Mouse (Mus musculus) ES-E14 (cell line): Measurements from ENCODE around the gene Sfxn5. TPM values are rescaled to one million over a fixed set of nuclear protein-coding genes. Genes with fewer than 3 reads are reported as not detected.
A peak's percentile ranks its signal among the peaks of the same experiment; 100 is the strongest.

ENCODE experiments used
- DNase-seq: peaks from one replicate; pipeline ENCODE4 v3.0.0-alpha.2; 2013; ENCODE audit warnings: low read depth, low spot score
- H3K27ac ChIP-seq: 2 replicates; pipeline ENCODE4 v1.5.1; 2012; ENCODE audit warnings: low read depth, mild to moderate bottlenecking, low read length, moderate library complexity, mixed read lengths; ENCODE audit not compliant: poor library complexity, insufficient read depth, severe bottlenecking
- H3K36me3 ChIP-seq: 2 replicates; pipeline ENCODE4 v1.6.1; 2012; ENCODE audit warnings: mild to moderate bottlenecking, low read length, moderate library complexity, mixed read lengths; ENCODE audit not compliant: control insufficient read depth, poor library complexity, insufficient read depth, severe bottlenecking
- H3K4me1 ChIP-seq, 2 experiments: fragments of 150-350 bp in 1 of 2; sonication (generic) in 1 of 2; 2 replicates each; pipeline ENCODE4 v1.6.1; 2012; ENCODE audit warnings: low read length in 2 of 2, mild to moderate bottlenecking in 1 of 2, mixed read lengths in 1 of 2; ENCODE audit not compliant: control insufficient read depth in 2 of 2, insufficient read depth in 2 of 2, poor library complexity in 1 of 2
- H3K4me3 ChIP-seq, 2 experiments: fragments of 150-350 bp in 1 of 2; sonication (generic) in 1 of 2; 2 replicates each; pipeline ENCODE4 v1.5.1; 2012; ENCODE audit warnings: low read length in 2 of 2, low read depth in 1 of 2, mild to moderate bottlenecking in 1 of 2, mixed read lengths in 1 of 2; ENCODE audit not compliant: insufficient read depth in 1 of 2, poor library complexity in 1 of 2, severe bottlenecking in 1 of 2
- H3K9ac ChIP-seq: 2 replicates; pipeline ENCODE4 v1.6.1; 2012; ENCODE audit warnings: low read depth, mild to moderate bottlenecking, low read length, mixed read lengths; ENCODE audit not compliant: poor library complexity, insufficient read depth, severe bottlenecking
- H3K9me3 ChIP-seq: fragments of 150-350 bp; sonication (generic); 2 replicates; pipeline ENCODE4 v1.6.1; 2012; ENCODE audit warnings: low read depth, mild to moderate bottlenecking, low read length; ENCODE audit not compliant: control insufficient read depth, insufficient read depth
- CHD2 ChIP-seq: IDR thresholded peaks from 2 replicates; pipeline ENCODE4 v1.6.1; 2014; ENCODE audit warnings: mild to moderate bottlenecking, low read depth, low read length, inconsistent platforms
- HCFC1 ChIP-seq: IDR thresholded peaks from 2 replicates; pipeline ENCODE4 v1.6.1; 2012; ENCODE audit warnings: low read length, inconsistent platforms, borderline replicate concordance; ENCODE audit not compliant: insufficient read depth
- MAFK ChIP-seq: IDR thresholded peaks from 2 replicates; pipeline ENCODE4 v1.6.1; 2014; ENCODE audit warnings: mild to moderate bottlenecking, low read depth, low read length, inconsistent platforms; ENCODE audit not compliant: insufficient read depth
- ZC3H11A ChIP-seq: IDR thresholded peaks from 2 replicates; pipeline ENCODE4 v1.6.1; 2012; ENCODE audit warnings: low read depth, mild to moderate bottlenecking, inconsistent platforms, low read length, borderline replicate concordance
- ZNF384 ChIP-seq: IDR thresholded peaks from 2 replicates; pipeline ENCODE4 v1.6.1; 2012; ENCODE audit warnings: low read depth, low read length, inconsistent platforms
- in situ Hi-C, 2 experiments: fragments of 600-800 bp; cut with MboI; formaldehyde crosslinking; loops; one replicate each; pipeline ENCODE4 v1.15.1; 2025; ENCODE audit warnings: low sequenced_read_pairs in 2 of 2, inconsistent platforms in 1 of 2; ENCODE audit not compliant: unreplicated experiment in 2 of 2
- total RNA-seq: library from RNA; depleted of rRNA; stranded (reverse); fragments of 300-350 nt; gene quantifications from 2 replicates; pipeline ENCODE4 v1.2.3, GENCODE M21; 2012

The Sfxn5 gene
- total RNA-seq, 1 experiment: 4.9 TPM

GRCm38 (mm10) chr6:85363231-85363905 lies 30.1 kb upstream of the Sfxn5 start:
- TF ChIP-seq ZNF384 (peak; percentile 63; the same call in 1 of the 2 replicates), ZC3H11A (no peak)
- in situ Hi-C loops: no loop called here
- Histone ChIP-seq H3K9me3 (no peaks in the 10 kb centered on the region), H3K36me3 (no peaks in the 10 kb centered on the region), H3K4me1 (no peaks in the 10 kb centered on the region), H3K9ac (0 out of 2 replicates have a peak overlapping the region, but pooled peaks have one; percentile 46), H3K4me3 (no peak overlapping the region), H3K27ac (no peak overlapping the region; the same call in 1 of the 2 replicates)
- DNase-seq: no peak

DNA sequence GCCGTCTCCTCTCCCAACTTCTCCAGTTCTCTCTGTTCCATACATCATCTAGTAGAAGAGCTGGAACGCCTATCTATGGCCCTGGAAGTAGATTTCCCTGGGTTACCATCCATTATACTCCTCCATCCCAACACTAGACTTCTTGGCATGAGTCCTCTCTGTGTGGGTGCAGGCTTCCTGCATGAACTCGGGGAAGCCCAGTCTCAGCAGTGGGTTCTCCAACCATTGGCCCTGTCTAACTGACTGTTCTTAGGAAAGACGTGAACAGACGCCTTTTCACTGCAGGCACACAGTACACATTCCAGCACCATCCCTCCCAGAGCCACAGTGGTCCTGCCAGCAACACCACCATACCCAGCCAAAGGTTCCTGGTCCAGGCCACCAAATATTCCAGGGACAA lies 29.4 kb upstream of the Sfxn5 start:
- DNase-seq: no peak
- no peak overlapping the region for H3K4me3 ChIP-seq
- no peaks in the 10 kb centered on the region for H3K4me1 ChIP-seq
- H3K36me3 ChIP-seq: no peaks in the 10 kb centered on the region
- TF ChIP-seq ZNF384 (no peak), HCFC1 (no peak), MAFK (no peak), CHD2 (no peak), ZC3H11A (no peak)
- no peak overlapping the region for H3K9ac ChIP-seq
- in situ Hi-C loops: no loop called here
- no peaks in the 10 kb centered on the region for H3K9me3 ChIP-seq
- H3K27ac ChIP-seq: no peak overlapping the region

GRCm38 (mm10) chr6:85360311-85360710 lies 27.1 kb upstream of the Sfxn5 start:
- Histone ChIP-seq H3K4me3 (no peak overlapping the region), H3K9me3 (no peaks in the 10 kb centered on the region), H3K9ac (no peak overlapping the region), H3K36me3 (no peaks in the 10 kb centered on the region), H3K4me1 (no peaks in the 10 kb centered on the region), H3K27ac (no peak overlapping the region)
- DNase-seq: no peak
- TF ChIP-seq HCFC1 (no peak), ZNF384 (no peak), CHD2 (no peak), MAFK (no peak), ZC3H11A (no peak)
- in situ Hi-C loops: no loop called here

DNA sequence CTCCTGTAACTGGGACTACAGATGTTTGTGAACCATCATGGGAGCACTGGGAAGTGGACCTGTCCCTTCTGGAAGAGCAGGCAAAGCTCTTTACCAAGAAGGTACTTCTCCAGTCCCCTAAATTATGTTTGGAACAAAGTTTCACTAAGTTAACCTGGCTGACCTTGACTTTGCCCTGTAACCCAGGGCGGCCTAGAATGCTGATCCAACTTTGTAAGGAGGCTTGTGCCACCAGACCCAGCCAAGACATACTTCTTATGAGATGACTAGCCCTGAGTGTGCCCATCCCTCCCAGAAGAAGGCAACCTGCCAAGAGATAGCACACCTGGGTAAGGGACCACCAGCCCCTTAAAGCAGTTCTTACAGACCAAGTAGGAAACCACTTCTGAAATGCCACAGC lies 25.7 kb upstream of the Sfxn5 start:
- Histone ChIP-seq H3K9ac (no peak overlapping the region), H3K4me3 (no peak overlapping the region), H3K36me3 (no peaks in the 10 kb centered on the region), H3K9me3 (no peaks in the 10 kb centered on the region), H3K4me1 (no peaks in the 10 kb centered on the region), H3K27ac (no peak overlapping the region)
- in situ Hi-C loops: no loop called here
- no peak for DNase-seq
- no peak for TF ChIP-seq CHD2

GRCm38 (mm10) chr6:85356682-85357465 lies 23.7 kb upstream of the Sfxn5 start:
- in situ Hi-C loops: no loop called here
- Histone ChIP-seq H3K9ac (no peak overlapping the region), H3K4me3 (no peak overlapping the region), H3K36me3 (no peaks in the 10 kb centered on the region), H3K27ac (no peak overlapping the region), H3K9me3 (no peaks in the 10 kb centered on the region), H3K4me1 (no peaks in the 10 kb centered on the region)
- no peak for TF ChIP-seq ZC3H11A
- TF ChIP-seq MAFK: no peak
- no peak for TF ChIP-seq HCFC1
- TF ChIP-seq CHD2: no peak
- no peak for TF ChIP-seq ZNF384
- DNase-seq: no peak
